ENCODE assay signal across 28 mouse cellular contexts in the genomic region with DNA sequence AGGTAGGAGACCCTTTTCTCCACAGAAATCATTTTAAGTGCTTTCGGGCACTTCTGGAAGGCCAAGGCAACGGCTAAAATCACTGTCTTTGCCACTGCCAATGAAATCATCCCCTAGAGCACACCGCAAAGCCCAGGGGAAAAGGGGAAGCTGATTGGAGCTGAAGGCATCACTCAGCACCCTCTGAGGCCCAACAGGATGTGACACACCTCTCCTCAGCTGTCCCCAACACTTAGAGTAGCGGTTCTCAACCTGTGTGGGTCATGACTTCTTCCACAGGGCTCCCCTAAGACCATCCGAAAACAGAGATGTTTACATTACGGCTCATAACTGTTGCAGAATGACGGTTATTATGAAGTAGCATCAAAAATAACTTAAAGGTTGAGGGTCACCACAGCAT. TPM values are rescaled to one million over a fixed set of nuclear protein-coding genes. Genes with fewer than 3 reads are reported as not detected.
A peak's percentile ranks its signal among the peaks of the same experiment; 100 is the strongest.
DNase-seq lines count a peak whose midpoint lies in the region; ATAC-seq lines count a peak whose summit lies in the region.
"Had no signal": no experiment of that assay in that cellular context is flagged by ENCODE, and none has a peak within 500 bp of the region (broad histone marks: within the 10 kb centered on the region; RNA-seq: fewer than 3 reads in every experiment).

No protein-coding gene starts in this region.

- no peak overlapping the region for H3K4me3 ChIP-seq in forebrain, embryonic 10.5 days
- H3K4me3 ChIP-seq: embryonic facial prominence, embryonic 10.5 days; embryonic facial prominence, embryonic 15.5 days; forebrain, embryonic 15.5 days; heart, embryonic 12.5 days; hindbrain, embryonic 10.5 days; hindbrain, embryonic 15.5 days; myocyte; neural tube, embryonic 12.5 days had no signal

- H3K27me3 ChIP-seq in forebrain, embryonic 10.5 days (ENCODE audit: poor library complexity, severe bottlenecking): no peaks in the 10 kb centered on the region
- H3K27me3 ChIP-seq: embryonic facial prominence, embryonic 15.5 days; forebrain, embryonic 15.5 days; heart, embryonic 12.5 days; hindbrain, embryonic 15.5 days; neural tube, embryonic 12.5 days had no signal

- peak; percentile 24 for DNase-seq in 416B (ENCODE audit: low read depth)
- DNase-seq in B cell, adult 2 months: peak; percentile 45 to 52
- DNase-seq in cerebellum, adult 8-10 months: no peak
- no peak for DNase-seq in forebrain, embryonic 10.5 days (ENCODE audit: extremely low spot score, low spot score)
- no peak for DNase-seq in urinary bladder, postnatal 14 days (ENCODE audit: low spot score)
- DNase-seq: cerebellum, adult 11 months; cerebellum, adult 9-11 months; gastrocnemius, postnatal 25 days; heart, adult 18-20 months; kidney, adult 11 months; kidney, postnatal 14 days; lung, adult 2 months; lung, postnatal 10 days; thymus, postnatal 4 days had no signal

- H3K9me3 ChIP-seq in forebrain, embryonic 10.5 days: no peaks in the 10 kb centered on the region
- H3K9me3 ChIP-seq: embryonic facial prominence, embryonic 10.5 days; embryonic facial prominence, embryonic 15.5 days; forebrain, embryonic 15.5 days; heart, embryonic 12.5 days; hindbrain, embryonic 10.5 days; hindbrain, embryonic 15.5 days; neural tube, embryonic 12.5 days had no signal

- peak; percentile 76 for ATAC-seq in granulocyte monocyte progenitor cell, adult 5-6 weeks (replicated peaks; ENCODE audit: poor library complexity, severe bottlenecking)
- peak; percentile 85 for ATAC-seq in monocyte, adult 5-6 weeks (replicated peaks; ENCODE audit: insufficient number of reproducible peaks, low FRiP score, low TSS enrichment, poor library complexity, severe bottlenecking)
- ATAC-seq: forebrain, embryonic 15.5 days; inflammation-experienced regulatory T-cells, adult 6 months; midbrain, embryonic 16.5 days had no signal

- peaks cover 26% of the 10 kb centered on the region for H3K4me1 ChIP-seq in forebrain, embryonic 10.5 days

- no peaks in the 10 kb centered on the region for H3K36me3 ChIP-seq in forebrain, embryonic 10.5 days (replicated peaks)
- H3K36me3 ChIP-seq: embryonic facial prominence, embryonic 10.5 days; embryonic facial prominence, embryonic 15.5 days; forebrain, embryonic 15.5 days; heart, embryonic 12.5 days; hindbrain, embryonic 10.5 days; hindbrain, embryonic 15.5 days; neural tube, embryonic 12.5 days had no signal

- no peak overlapping the region for H3K27ac ChIP-seq in forebrain, embryonic 10.5 days
- H3K27ac ChIP-seq: embryonic facial prominence, embryonic 10.5 days; embryonic facial prominence, embryonic 15.5 days; forebrain, embryonic 15.5 days; hindbrain, embryonic 10.5 days; hindbrain, embryonic 15.5 days; neural tube, embryonic 12.5 days had no signal

- 94% methylated on average over 7 of the region's 7 CpGs for WGBS in forebrain, embryonic 10.5 days

RNA-seq across cellular contexts. Expression of a gene that starts 10.0 kb away (rescaled TPM):
- 13.9 and 15.5 TPM in 2 replicates for total RNA-seq in granulocyte monocyte progenitor cell, adult 5-6 weeks (2014; fragmentation: Nextera tagmentation)
- 14.8 and 21.5 TPM in 2 replicates for total RNA-seq in granulocyte monocyte progenitor cell, adult 5-6 weeks (2017)
- total RNA-seq in monocyte, adult 5-6 weeks (2017): 12.2 to 24.2 TPM (median 16.6 TPM) in 3 replicates
- 107 TPM in 2 replicates for polyA plus RNA-seq in forebrain, embryonic 10.5 days (2016; fragmentation: Nextera tagmentation; extraction: Ambion mirVana)

RNA-seq across cellular contexts. Expression of a gene that starts 51.8 kb away (rescaled TPM):
- total RNA-seq in granulocyte monocyte progenitor cell, adult 5-6 weeks (2014; fragmentation: Nextera tagmentation): not detected in 2 replicates
- not detected in 2 replicates for total RNA-seq in granulocyte monocyte progenitor cell, adult 5-6 weeks (2017)
- total RNA-seq in monocyte, adult 5-6 weeks (2017): not detected in 3 replicates
- polyA plus RNA-seq in forebrain, embryonic 10.5 days (2016; fragmentation: Nextera tagmentation; extraction: Ambion mirVana): 0.28 and 0.40 TPM in 2 replicates
- total RNA-seq: gastrocnemius, adult 18-20 months; gastrocnemius, postnatal 25 days; heart, adult 18-20 months; layer of hippocampus, postnatal 10 days had no signal
- polyA plus RNA-seq: heart, embryonic 12.5 days; inflammation-experienced regulatory T-cells, adult 6 months; lung, adult 2 months had no signal

Comparison
In these comparisons a context has a peak if more than half of its experiments do, and no peak if none do; other contexts are left out.
1. DNase-seq: peak in 416B (single experiment) and B cell, adult 2 months (2 of 2); none in cerebellum, adult 8-10 months (single experiment), forebrain, embryonic 10.5 days (single experiment) and urinary bladder, postnatal 14 days (single experiment).